Mouse (Mus musculus): Measurements from ENCODE around the gene Kcns3.

Kcns3 gene

DNA sequence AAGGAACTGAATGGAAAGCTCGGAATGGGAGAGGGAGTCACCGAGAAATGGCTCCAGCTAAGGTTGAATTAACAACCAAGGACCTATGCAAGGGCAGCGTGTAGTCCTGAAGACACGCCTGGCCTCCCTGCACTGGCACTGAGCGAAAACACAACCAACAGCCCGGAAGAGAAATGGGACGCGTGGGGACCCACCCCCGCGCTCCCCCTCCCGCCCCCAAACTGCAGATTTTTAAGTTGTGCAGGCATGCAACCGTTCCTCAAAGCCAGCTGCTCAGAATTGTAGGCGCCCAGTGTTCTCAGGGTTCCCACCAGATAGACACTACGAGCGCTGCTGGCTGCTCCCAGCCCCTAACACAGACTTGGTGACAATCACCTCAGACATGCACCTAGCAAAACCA, at the start of gene Kcns3:
Kcns3 (minus strand) TSS at position 42 of the 400 bp plus-strand sequence.
- no peak for DNase-seq (ENCODE audit: low read depth)

DNA sequence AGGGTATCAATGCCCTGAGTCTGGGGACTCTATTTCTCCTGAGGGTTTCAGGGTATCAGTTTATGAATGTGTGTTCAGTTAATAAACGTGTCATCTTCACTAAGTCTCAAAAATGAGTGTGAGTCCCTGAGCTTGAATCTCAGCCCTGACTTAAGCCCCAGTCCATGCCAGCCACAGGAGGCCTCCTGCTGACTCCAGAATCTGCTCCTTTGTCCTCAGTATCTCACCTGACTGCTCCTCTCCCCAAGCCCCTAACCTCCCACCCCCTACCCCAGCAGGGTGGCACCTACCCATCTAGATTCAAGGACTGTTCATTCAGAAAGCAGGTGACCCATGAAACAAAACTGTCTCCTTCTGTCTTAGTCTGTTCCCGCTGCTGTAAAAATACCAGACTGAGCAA, 47.7 kb upstream of the Kcns3 start:
- DNase-seq (ENCODE audit: low read depth), result no peak

DNA sequence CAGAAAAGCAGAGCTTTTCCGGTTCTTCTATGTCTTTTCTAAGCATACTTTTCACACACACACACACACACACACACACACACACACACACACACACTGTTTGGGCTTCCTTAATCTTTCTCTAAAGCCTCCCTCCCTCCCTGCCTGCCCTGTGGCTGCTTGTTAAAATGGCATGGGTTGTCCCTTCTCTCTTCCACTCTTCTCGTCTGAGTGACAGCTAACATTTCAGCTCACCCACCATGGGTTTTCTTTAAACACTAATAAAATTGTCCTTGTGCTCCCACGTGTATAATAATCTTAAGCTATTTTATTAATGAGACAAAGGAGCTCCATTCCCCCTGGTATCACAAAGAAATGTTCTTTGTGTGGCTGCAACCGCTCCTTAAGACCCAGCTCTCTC, 47.2 kb upstream of the Kcns3 start:
- DNase-seq (ENCODE audit: low read depth), result peak; percentile 61

DNA sequence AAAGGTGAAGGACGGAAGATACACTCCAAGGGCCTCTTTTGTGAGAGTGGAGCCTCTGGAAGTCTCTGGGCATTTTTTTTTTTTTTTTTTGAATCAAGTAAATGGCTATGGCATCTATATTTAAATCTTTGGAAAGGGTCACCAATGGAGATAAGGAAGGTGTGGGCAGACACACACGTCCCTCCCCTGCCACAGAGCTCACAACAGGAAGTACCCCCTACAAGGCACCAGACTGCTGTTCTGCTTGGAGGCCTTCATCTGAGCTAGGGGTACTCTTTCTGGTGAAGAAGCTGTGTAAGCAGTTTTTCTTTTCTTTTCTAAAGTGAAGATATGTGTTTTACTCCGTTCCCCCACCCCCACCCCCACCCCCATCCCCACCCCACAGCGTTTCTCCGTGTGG, 46.0 kb upstream of the Kcns3 start:
- DNase-seq (ENCODE audit: low read depth), result no peak

GRCm38 (mm10) chr12:11196142-11196597, 45.3 kb upstream of the Kcns3 start:
- peak; percentile 85 for DNase-seq (ENCODE audit: low read depth)

DNA sequence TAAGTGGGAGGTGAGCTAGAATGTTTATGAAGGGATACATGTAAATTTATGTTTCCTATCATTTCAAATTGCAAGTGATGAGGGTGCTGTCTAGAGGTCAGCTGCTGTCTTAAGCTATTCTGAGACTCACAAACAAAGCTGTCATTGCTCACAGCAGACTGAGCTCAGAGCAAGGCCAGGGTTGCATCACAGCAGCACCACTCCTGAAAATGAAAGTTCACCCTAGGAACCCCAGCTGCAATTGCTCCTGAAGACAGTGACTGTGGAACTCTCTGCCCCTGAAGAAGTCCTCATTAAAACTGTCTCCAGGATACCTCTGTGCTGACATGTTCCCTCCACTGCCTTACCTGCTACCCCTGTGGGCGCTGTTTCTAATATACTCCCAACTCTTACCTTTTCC, 44.2 kb upstream of the Kcns3 start:
- no peak for DNase-seq (ENCODE audit: low read depth)

DNA sequence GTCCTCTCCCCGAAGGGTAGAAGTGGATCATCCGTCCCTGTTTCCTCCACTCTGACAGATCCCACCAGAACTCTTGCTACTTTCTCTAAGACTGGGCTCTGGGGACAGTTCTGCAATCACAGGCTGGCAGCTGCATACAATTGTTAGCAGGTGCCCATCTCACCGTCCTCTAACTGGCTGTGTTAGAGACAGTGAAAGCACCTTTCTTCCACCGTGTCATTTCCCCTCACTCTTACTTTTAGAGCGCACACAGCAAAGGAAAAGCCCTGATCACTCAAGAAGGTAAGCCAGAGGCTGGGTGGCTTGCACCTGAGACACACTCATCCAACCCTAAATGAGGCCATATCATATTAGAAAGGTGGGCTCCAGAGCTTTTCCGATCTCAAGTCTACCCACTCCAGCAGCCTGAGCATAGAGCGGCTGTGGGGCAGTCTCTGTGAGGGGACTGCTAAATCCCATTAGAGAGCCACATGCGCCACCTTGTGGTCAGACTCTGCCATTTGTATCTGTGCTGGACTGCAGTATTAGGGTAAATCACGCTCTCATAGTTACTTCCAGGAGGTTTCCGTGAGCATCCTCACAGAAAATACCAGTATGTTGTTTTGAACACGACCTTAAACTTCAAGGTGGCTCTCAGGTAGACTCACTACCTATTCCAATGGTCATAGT, 27.8 kb upstream of the Kcns3 start:
- peak; percentile 79 for DNase-seq (ENCODE audit: low read depth)

GRCm38 (mm10) chr12:11177408-11178394, 26.8 kb upstream of the Kcns3 start:
- no peak for DNase-seq (ENCODE audit: low read depth)

GRCm38 (mm10) chr12:11158670-11159069, 7.8 kb upstream of the Kcns3 start:
- no peak for DNase-seq (ENCODE audit: low read depth)

DNA sequence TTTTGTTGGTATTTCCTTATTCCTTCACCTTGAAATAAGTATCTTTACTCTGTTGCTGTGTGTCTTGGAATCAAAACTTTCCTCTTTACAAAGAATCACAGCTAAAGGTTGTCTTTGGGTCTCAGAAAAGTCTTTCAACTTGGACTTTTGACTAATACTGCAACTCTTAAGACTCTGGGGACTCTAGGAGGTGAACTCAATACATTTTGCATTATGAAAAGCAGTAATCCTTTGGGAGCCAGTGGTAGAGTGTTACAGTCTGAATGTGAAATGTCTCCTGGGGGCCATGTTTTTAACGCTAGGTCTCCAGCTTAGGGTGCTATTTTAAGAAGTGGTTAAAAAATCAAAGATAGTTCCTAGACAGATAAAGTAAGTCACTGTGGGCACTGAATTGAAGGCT, 4.3 kb upstream of the Kcns3 start:
- no peak for DNase-seq (ENCODE audit: low read depth)

DNA sequence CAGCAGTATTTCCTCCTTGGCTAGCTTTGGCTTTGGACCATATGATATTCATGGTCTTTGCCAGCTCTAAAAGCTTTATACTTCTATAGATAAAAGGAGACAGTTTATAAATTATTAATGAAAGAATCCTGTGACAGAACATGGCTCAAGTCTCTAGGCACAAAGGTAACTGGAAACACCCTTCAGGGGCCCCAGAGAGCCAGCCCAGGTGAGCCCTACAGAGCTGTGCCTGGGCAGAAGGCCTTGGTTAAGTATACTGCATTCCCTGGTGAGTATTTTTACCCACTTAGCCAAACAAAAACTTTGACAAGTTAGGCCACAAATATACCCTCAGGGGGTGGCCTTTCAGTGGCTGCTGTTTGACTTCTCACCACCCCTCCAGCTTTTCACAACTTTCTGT, 2.7 kb upstream of the Kcns3 start:
- DNase-seq (ENCODE audit: low read depth), result no peak

GRCm38 (mm10) chr12:11150192-11150935, 492 bp downstream of the Kcns3 start:
- no peak for DNase-seq (ENCODE audit: low read depth)

DNA sequence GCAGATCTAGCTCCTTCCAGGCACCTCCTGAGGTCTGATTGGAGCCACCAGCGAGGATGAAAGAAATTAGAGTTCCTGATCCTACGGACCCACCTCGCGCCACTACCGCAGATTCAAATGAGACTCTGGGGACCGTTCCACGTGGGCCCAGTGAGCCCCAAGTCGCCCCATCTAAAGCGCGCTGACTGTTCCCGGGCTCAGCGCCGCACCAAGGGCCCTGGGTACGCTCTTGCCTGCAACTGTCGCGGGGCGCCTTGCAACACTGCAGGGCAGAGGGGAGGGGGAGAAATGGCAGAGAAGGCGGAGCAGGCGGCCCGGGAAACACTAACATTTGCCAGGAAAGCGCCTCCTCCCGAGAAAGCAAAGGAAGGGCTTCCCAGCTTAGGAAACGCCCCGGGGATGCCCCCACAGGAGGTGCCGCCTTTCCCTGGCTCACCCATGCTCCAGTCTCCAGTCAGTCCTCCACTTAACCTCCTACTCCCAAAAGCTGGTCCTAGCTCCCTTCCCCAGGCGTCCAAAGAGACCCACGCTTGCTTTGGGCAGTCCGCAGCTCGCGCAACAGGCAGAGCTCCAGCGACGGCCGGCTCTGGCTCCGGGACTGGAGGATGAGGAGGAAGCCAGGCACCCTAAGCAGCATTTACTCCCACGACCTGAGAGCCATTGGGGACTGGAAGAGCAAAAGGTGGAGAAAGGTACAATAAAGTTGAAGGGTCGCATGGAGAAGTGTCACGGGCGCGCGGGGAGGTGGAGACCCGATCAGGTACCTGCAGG, 1.2 kb downstream of the Kcns3 start:
- DNase-seq (ENCODE audit: low read depth), result no peak

DNA sequence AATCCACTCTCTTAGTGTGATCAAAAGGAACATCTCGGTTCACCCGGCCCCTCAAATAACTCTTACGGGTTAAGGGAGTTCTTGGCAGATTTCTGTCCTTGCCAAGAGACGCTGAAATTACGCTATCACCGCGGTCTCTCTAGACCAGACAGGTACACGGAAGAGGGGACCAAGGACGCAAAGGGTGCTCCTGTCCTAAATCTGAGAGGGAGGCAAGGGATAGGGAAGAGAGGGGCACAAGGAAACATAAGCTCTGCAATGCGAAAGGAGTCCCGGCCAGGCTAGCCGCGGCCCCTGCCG, 1.8 kb downstream of the Kcns3 start:
- no peak for DNase-seq (ENCODE audit: low read depth)

GRCm38 (mm10) chr12:11144894-11145293, 6.0 kb downstream of the Kcns3 start:
- no peak for DNase-seq (ENCODE audit: low read depth)

GRCm38 (mm10) chr12:11132418-11132817, 18.4 kb downstream of the Kcns3 start:
- no peak for DNase-seq (ENCODE audit: low read depth)

GRCm38 (mm10) chr12:11129188-11129587, 21.7 kb downstream of the Kcns3 start:
- DNase-seq (ENCODE audit: low read depth), result no peak

- DNase-seq (ENCODE audit: low read depth), result no peak
Measured at GRCm38 (mm10) chr12:11126186-11126759, 24.6 kb downstream of the Kcns3 start.

DNA sequence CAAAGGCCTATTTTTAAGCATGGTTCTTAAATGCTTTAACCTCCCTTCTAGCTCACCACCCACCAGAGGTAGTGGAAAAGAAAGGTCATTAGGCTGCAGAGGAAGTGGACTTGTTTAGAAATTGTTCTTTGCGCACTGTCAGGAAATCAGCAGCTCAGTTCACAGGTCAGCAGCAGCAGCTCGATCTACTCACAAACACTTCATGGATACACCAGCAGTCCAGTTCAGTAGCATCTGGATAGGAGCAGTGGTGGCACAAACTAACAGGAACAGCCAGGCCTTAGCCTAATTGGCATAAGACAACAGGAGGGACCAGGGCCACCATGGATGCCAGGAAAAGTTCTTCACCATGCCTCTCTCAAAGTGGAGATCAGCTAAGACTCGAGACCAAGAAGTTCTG, 49.3 kb downstream of the Kcns3 start:
- no peak for DNase-seq (ENCODE audit: low read depth)

DNA sequence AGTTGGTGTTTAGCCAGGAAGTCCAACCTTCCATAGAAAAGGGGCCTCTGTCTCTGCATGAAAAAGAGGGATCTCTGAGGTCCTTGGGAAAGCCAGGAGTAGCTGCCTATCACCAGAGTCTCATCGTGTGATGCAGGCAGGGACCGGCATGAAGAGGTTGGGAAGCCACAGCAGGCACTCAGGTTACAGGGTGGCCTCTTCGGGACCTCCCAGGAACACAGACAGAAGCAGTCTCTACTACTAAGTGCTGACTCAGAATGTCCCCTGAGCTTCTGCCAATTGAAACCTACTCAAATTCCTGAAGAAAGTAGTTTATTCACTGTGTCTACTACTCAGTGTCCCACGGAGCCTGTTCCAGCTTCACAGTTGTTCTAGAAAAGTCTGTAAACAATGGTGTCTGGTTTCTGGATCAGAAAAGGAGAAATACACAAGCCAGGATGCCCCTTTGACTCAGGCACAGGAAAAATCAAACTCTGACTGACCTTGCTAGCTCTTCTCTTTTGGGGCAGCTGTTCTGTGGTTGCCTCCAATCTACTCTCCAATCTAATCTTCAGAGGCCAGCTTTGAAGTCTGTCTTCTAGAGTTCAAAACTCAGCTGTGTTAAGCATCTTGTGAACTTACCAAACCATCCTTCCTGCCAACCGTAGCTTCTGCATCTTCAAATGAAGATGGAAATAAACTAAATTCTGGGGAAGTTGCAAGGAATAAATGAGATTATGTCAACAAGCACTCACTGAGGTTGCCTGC, 62.1 kb downstream of the Kcns3 start:
- DNase-seq (ENCODE audit: low read depth), result no peak

DNA sequence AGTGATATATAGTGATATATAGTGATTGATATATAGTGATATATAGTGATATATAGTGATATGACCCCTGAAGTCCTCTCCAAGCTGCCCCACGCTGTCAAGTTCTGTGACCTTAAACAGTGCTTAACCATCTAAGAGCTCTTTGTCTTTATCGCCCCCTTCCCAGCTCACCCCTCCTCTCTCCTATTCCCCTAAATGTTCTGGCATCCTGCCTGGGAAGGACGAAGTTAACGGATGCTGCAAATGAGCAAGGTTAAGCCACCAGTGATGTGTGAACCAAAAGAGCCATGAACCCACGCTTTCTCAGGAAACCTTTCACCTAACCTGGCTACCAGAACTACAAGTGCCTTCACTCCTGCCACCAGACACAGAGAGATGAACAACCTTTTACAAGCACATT, 64.0 kb downstream of the Kcns3 start:
- no peak for DNase-seq (ENCODE audit: low read depth)

Measured in naive thymus-derived CD4-positive, alpha-beta T cell, adult 2 months (primary cell).